Mouse (Mus musculus): Measurements from ENCODE around the gene Zfp882. TPM values are rescaled to one million over a fixed set of nuclear protein-coding genes. Genes with fewer than 3 reads are reported as not detected.

Zfp882 gene
- 2.4 and 2.5 TPM in 2 replicates for polyA plus RNA-seq (2021; fragmentation: Nextera tagmentation)
- long read RNA-seq, experiment 1, partial matches to known transcripts = 1 of 5 reads
- long read RNA-seq, experiment 1, other reads (novel, unspliced or antisense) = 0 of 5 reads
- long read RNA-seq, experiment 2, partial matches to known transcripts = 0 of 4 reads
- long read RNA-seq, experiment 2, other reads (novel, unspliced or antisense) = 0 of 4 reads

GRCm38 (mm10) chr8:71908309-71909261, at the start of gene Zfp882, which contains the start of gene Zfp617:
Gene Zfp882, plus strand, starts transcription at chr8:71908608.
Gene Zfp617, plus strand, starts transcription at chr8:71908635.

GRCm38 (mm10) chr8:71881618-71882274, 26.7 kb upstream of the Zfp882 start, which contains the start of gene Zfp709:
Gene Zfp709, plus strand, starts transcription at chr8:71882019.

GRCm38 (mm10) chr8:71950482-71951221, 42.2 kb downstream of the Zfp882 start, which contains the start of gene Zfp961:
Gene Zfp961, plus strand, starts transcription at chr8:71951038.

Other genes with a start within 250 kb of the Zfp882 start
- 15.5 and 16.7 TPM in 2 replicates for gene Unc13a, start 236.9 kb upstream of the Zfp882 start, polyA plus RNA-seq (2021; fragmentation: Nextera tagmentation)
- 1.5 and 1.7 TPM in 2 replicates for gene Jak3, start 232.3 kb upstream of the Zfp882 start, polyA plus RNA-seq (2021; fragmentation: Nextera tagmentation)
- gene Insl3, start 219.4 kb upstream of the Zfp882 start, polyA plus RNA-seq (2021; fragmentation: Nextera tagmentation) = 0.67 TPM in 1 of 2 replicates, not detected in the other
- gene B3gnt3, start 206.8 kb upstream of the Zfp882 start, polyA plus RNA-seq (2021; fragmentation: Nextera tagmentation) = 0.43 and 0.51 TPM in 2 replicates
- gene Fcho1, start 182.9 kb upstream of the Zfp882 start, polyA plus RNA-seq (2021; fragmentation: Nextera tagmentation) = 27.1 and 46.0 TPM in 2 replicates
- gene Zfp709, start 26.6 kb upstream of the Zfp882 start, polyA plus RNA-seq (2021; fragmentation: Nextera tagmentation) = 3.0 and 3.2 TPM in 2 replicates
- gene Zfp617, start within 50 bp of the Zfp882 start, polyA plus RNA-seq (2021; fragmentation: Nextera tagmentation) = 17.1 and 18.1 TPM in 2 replicates
- gene Zfp961, start 42.4 kb downstream of the Zfp882 start, polyA plus RNA-seq (2021; fragmentation: Nextera tagmentation) = 11.0 and 11.6 TPM in 2 replicates
- 0.08 TPM in 1 of 2 replicates, not detected in the other for gene Cyp4f18, start 101.0 kb downstream of the Zfp882 start, polyA plus RNA-seq (2021; fragmentation: Nextera tagmentation)
- not detected in 2 replicates for gene Olfr372, start 132.6 kb downstream of the Zfp882 start, polyA plus RNA-seq (2021; fragmentation: Nextera tagmentation)
- not detected in 2 replicates for gene Olfr373, start 174.6 kb downstream of the Zfp882 start, polyA plus RNA-seq (2021; fragmentation: Nextera tagmentation)
- not detected in 2 replicates for gene Olfr374, start 198.4 kb downstream of the Zfp882 start, polyA plus RNA-seq (2021; fragmentation: Nextera tagmentation)
- gene Tpm4, start 226.4 kb downstream of the Zfp882 start, polyA plus RNA-seq (2021; fragmentation: Nextera tagmentation) = 25.2 and 27.4 TPM in 2 replicates

All from left cerebral cortex, adult 6 months (tissue).